Comparison of ENCODE assay signal across 13 mouse cellular contexts in genomic region chr4:34661927-34662326, GRCm38 (mm10). TPM values are rescaled to one million over a fixed set of nuclear protein-coding genes. Genes with fewer than 3 reads are reported as not detected.
DNase-seq lines count a peak whose midpoint lies in the region; ATAC-seq lines count a peak whose summit lies in the region.
"Had no signal": no experiment of that assay in that cellular context is flagged by ENCODE, and none has a peak within 500 bp of the region (broad histone marks: within the 10 kb centered on the region; RNA-seq: fewer than 3 reads in every experiment).

No protein-coding gene starts in this region.

- no peaks in the 10 kb centered on the region for H3K4me1 ChIP-seq in embryonic facial prominence, embryonic 14.5 days (ENCODE audit: control insufficient read depth, insufficient read depth, low read length)
- no peaks in the 10 kb centered on the region for H3K4me1 ChIP-seq in embryonic facial prominence, embryonic 10.5 days
- no peaks in the 10 kb centered on the region for H3K4me1 ChIP-seq in kidney, embryonic 15.5 days
- H3K4me1 ChIP-seq: limb, embryonic 12.5 days had no signal

- H3K27ac ChIP-seq in embryonic facial prominence, embryonic 14.5 days (replicated peaks; ENCODE audit: low read depth, low read length): no peak overlapping the region
- H3K27ac ChIP-seq in embryonic facial prominence, embryonic 10.5 days (replicated peaks): no peak overlapping the region
- no peak overlapping the region for H3K27ac ChIP-seq in kidney, embryonic 15.5 days
- H3K27ac ChIP-seq: layer of hippocampus, adult 2 months; limb, embryonic 12.5 days had no signal

- 83% methylated on average over 6 of the region's 6 CpGs for WGBS in embryonic facial prominence, embryonic 14.5 days
- 85% methylated on average over 6 of the region's 6 CpGs for WGBS in embryonic facial prominence, embryonic 10.5 days
- WGBS in kidney, embryonic 15.5 days: 77% methylated on average over 6 of the region's 6 CpGs

- H3K9ac ChIP-seq in embryonic facial prominence, embryonic 14.5 days (ENCODE audit: low read depth, low read length): no peak overlapping the region
- no peak overlapping the region for H3K9ac ChIP-seq in kidney, embryonic 15.5 days
- H3K9ac ChIP-seq: limb, embryonic 12.5 days had no signal

- H3K36me3 ChIP-seq in embryonic facial prominence, embryonic 14.5 days (ENCODE audit: control insufficient read depth, insufficient read depth, low read length): peaks cover 82% of the 10 kb centered on the region
- peaks cover 94% of the 10 kb centered on the region for H3K36me3 ChIP-seq in embryonic facial prominence, embryonic 10.5 days (replicated peaks)
- H3K36me3 ChIP-seq in kidney, embryonic 15.5 days: peaks cover 88% of the 10 kb centered on the region

- H3K27me3 ChIP-seq in embryonic facial prominence, embryonic 14.5 days (replicated peaks; ENCODE audit: control insufficient read depth, insufficient read depth, low read length): no peaks in the 10 kb centered on the region
- no peaks in the 10 kb centered on the region for H3K27me3 ChIP-seq in embryonic facial prominence, embryonic 10.5 days (replicated peaks; ENCODE audit: low read depth, poor library complexity, severe bottlenecking)
- no peaks in the 10 kb centered on the region for H3K27me3 ChIP-seq in kidney, embryonic 15.5 days
- H3K27me3 ChIP-seq: limb, embryonic 12.5 days had no signal

- DNase-seq in embryonic facial prominence, embryonic 14.5 days (ENCODE audit: low spot score): no peak
- DNase-seq in embryonic facial prominence, embryonic 10.5 days (ENCODE audit: low spot score): no peak
- no peak for DNase-seq in kidney, postnatal 10 days
- peak; percentile 73 for DNase-seq in right cerebral cortex, adult 18-20 months
- no peak for DNase-seq in right cerebral cortex, postnatal 10 days (ENCODE audit: low spot score in 2 of 2)
- peak; percentile 13 for DNase-seq in telencephalon, adult 2 months (ENCODE audit: low read depth, low spot score)
- no peak for DNase-seq in T-cell, adult 2 months (ENCODE audit: low spot score)
- DNase-seq: adrenal gland, adult 8-10 months; heart, postnatal 36 days; kidney, adult 9 months had no signal

- ATAC-seq in embryonic facial prominence, embryonic 14.5 days (ENCODE audit: low read depth): 0 out of 2 replicates have a peak, but pooled peaks have one; percentile 15
- 0 out of 2 replicates have a peak, but pooled peaks have one; percentile 36 for ATAC-seq in kidney, embryonic 15.5 days (replicated peaks; ENCODE audit: low FRiP score)

- H3K4me2 ChIP-seq in embryonic facial prominence, embryonic 14.5 days (ENCODE audit: low read depth, low read length): no peak overlapping the region
- H3K4me2 ChIP-seq in kidney, embryonic 15.5 days: no peak overlapping the region
- H3K4me2 ChIP-seq: limb, embryonic 12.5 days had no signal

- no peak overlapping the region for H3K4me3 ChIP-seq in embryonic facial prominence, embryonic 14.5 days (ENCODE audit: low read depth, low read length)
- no peak overlapping the region for H3K4me3 ChIP-seq in embryonic facial prominence, embryonic 10.5 days
- H3K4me3 ChIP-seq in kidney, embryonic 15.5 days (replicated peaks): no peak overlapping the region
- H3K4me3 ChIP-seq: layer of hippocampus, adult 2 months; limb, embryonic 12.5 days had no signal

- H3K9me3 ChIP-seq in embryonic facial prominence, embryonic 14.5 days (ENCODE audit: control insufficient read depth, low read length): no peaks in the 10 kb centered on the region
- H3K9me3 ChIP-seq in embryonic facial prominence, embryonic 10.5 days: no peaks in the 10 kb centered on the region
- H3K9me3 ChIP-seq in kidney, embryonic 15.5 days (replicated peaks): no peaks in the 10 kb centered on the region
- H3K9me3 ChIP-seq: limb, embryonic 12.5 days had no signal

RNA-seq across cellular contexts. Expression of gene Slc35a1, which starts 25.3 kb away (rescaled TPM):
- polyA plus RNA-seq in embryonic facial prominence, embryonic 14.5 days (2014; fragmentation: Nextera tagmentation; extraction: Ambion mirVana): 33.8 and 34.3 TPM in 2 replicates
- 52.0 and 56.3 TPM in 2 replicates for polyA plus RNA-seq in embryonic facial prominence, embryonic 10.5 days (2016; fragmentation: Nextera tagmentation; extraction: Ambion mirVana)
- 68.9 and 70.2 TPM in 2 replicates for polyA plus RNA-seq in kidney, embryonic 15.5 days (2015; fragmentation: Nextera tagmentation; extraction: Ambion mirVana)

RNA-seq across cellular contexts. Expression of gene Rars2, which starts 47.2 kb away (rescaled TPM):
- 48.6 and 57.5 TPM in 2 replicates for polyA plus RNA-seq in embryonic facial prominence, embryonic 14.5 days (2014; fragmentation: Nextera tagmentation; extraction: Ambion mirVana)
- polyA plus RNA-seq in embryonic facial prominence, embryonic 10.5 days (2016; fragmentation: Nextera tagmentation; extraction: Ambion mirVana): 74.5 and 78.1 TPM in 2 replicates
- 71.5 and 76.0 TPM in 2 replicates for polyA plus RNA-seq in kidney, embryonic 15.5 days (2015; fragmentation: Nextera tagmentation; extraction: Ambion mirVana)

RNA-seq across cellular contexts. Expression of gene Orc3, which starts 47.2 kb away (rescaled TPM):
- 82.5 and 94.7 TPM in 2 replicates for polyA plus RNA-seq in embryonic facial prominence, embryonic 14.5 days (2014; fragmentation: Nextera tagmentation; extraction: Ambion mirVana)
- 93.8 and 96.6 TPM in 2 replicates for polyA plus RNA-seq in embryonic facial prominence, embryonic 10.5 days (2016; fragmentation: Nextera tagmentation; extraction: Ambion mirVana)
- 91.0 and 92.3 TPM in 2 replicates for polyA plus RNA-seq in kidney, embryonic 15.5 days (2015; fragmentation: Nextera tagmentation; extraction: Ambion mirVana)

Comparison
In these comparisons a context has a peak if more than half of its experiments do, and no peak if none do; other contexts are left out.
1. DNase-seq: peak in right cerebral cortex, adult 18-20 months (single experiment) and telencephalon, adult 2 months (single experiment); none in embryonic facial prominence, embryonic 14.5 days (single experiment), embryonic facial prominence, embryonic 10.5 days (single experiment), kidney, postnatal 10 days (single experiment), right cerebral cortex, postnatal 10 days (0 of 2) and T-cell, adult 2 months (single experiment).